Mouse (Mus musculus): Measurements from ENCODE around the gene Mfap1a. TPM values are rescaled to one million over a fixed set of nuclear protein-coding genes. Genes with fewer than 3 reads are reported as not detected.

Mfap1a gene
- total RNA-seq, 2 experiments from 2014 or later = 25.2 to 33.5 TPM

DNA sequence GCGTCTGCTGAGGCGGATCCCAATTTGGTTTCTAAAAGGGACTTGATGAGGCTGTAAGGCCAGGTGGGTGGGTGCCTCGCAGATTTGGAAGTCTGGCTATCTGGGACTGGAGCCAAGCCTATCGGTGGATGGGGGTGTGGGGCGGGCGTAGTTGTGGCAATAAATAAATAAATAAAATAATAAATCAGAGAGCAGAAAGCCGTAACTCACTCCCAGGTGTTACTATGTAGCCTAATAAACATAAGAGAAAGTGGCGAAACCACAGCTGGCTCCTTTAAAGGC is 63.5 kb downstream of the Mfap1a start:
- ATAC-seq (replicated peaks; ENCODE audit: poor library complexity) = peak; percentile 28

GRCm38 (mm10) chr2:121442259-121443067 is 64.0 kb downstream of the Mfap1a start:
- peak; percentile 89 for ATAC-seq (replicated peaks; ENCODE audit: poor library complexity)

Other genes starting within 250 kb of the Mfap1a start
- gene Trp53bp1, start 235.3 kb downstream of the Mfap1a start, total RNA-seq (2015) = 17.9 and 21.5 TPM in 2 replicates
- 35.9 and 36.2 TPM in 2 replicates for gene Trp53bp1, start 235.3 kb downstream of the Mfap1a start, total RNA-seq (2017)
- 0.10 TPM in 1 of 2 replicates, not detected in the other for gene Map1a, start 217.1 kb downstream of the Mfap1a start, total RNA-seq (2015)
- not detected in 2 replicates for gene Map1a, start 217.1 kb downstream of the Mfap1a start, total RNA-seq (2017)
- 4.5 and 4.6 TPM in 2 replicates for gene Ppip5k1, start 151.3 kb downstream of the Mfap1a start, total RNA-seq (2015)
- gene Ppip5k1, start 151.3 kb downstream of the Mfap1a start, total RNA-seq (2017) = 8.3 and 11.3 TPM in 2 replicates
- gene Ckmt1, start 149.0 kb downstream of the Mfap1a start, total RNA-seq (2015) = not detected in 2 replicates
- not detected in 2 replicates for gene Ckmt1, start 149.0 kb downstream of the Mfap1a start, total RNA-seq (2017)
- gene Strc, start 119.5 kb downstream of the Mfap1a start, total RNA-seq (2015) = not detected in 2 replicates
- not detected in 2 replicates for gene Strc, start 119.5 kb downstream of the Mfap1a start, total RNA-seq (2017)
- gene Pdia3, start 92.9 kb downstream of the Mfap1a start, total RNA-seq (2015) = 499 and 555 TPM in 2 replicates
- gene Pdia3, start 92.9 kb downstream of the Mfap1a start, total RNA-seq (2017) = 404 and 432 TPM in 2 replicates
- 1.2 and 2.1 TPM in 2 replicates for gene Catsper2, start 92.9 kb downstream of the Mfap1a start, total RNA-seq (2015)
- 0.62 and 1.8 TPM in 2 replicates for gene Catsper2, start 92.9 kb downstream of the Mfap1a start, total RNA-seq (2017)
- gene Ell3, start 62.4 kb downstream of the Mfap1a start, total RNA-seq (2015) = 0.39 and 0.42 TPM in 2 replicates
- not detected in 2 replicates for gene Ell3, start 62.4 kb downstream of the Mfap1a start, total RNA-seq (2017)
- 273 and 317 TPM in 2 replicates for gene Serf2, start 57.5 kb downstream of the Mfap1a start, total RNA-seq (2015)
- 230 and 255 TPM in 2 replicates for gene Serf2, start 57.5 kb downstream of the Mfap1a start, total RNA-seq (2017)
- gene Hypk, start 53.4 kb downstream of the Mfap1a start, total RNA-seq (2015) = 102 and 117 TPM in 2 replicates
- gene Hypk, start 53.4 kb downstream of the Mfap1a start, total RNA-seq (2017) = 106 and 130 TPM in 2 replicates
- not detected in 2 replicates for gene Serinc4, start 49.9 kb downstream of the Mfap1a start, total RNA-seq (2015)
- gene Serinc4, start 49.9 kb downstream of the Mfap1a start, total RNA-seq (2017) = 0.74 and 1.5 TPM in 2 replicates
- gene Mfap1b, start 32.6 kb downstream of the Mfap1a start, total RNA-seq (2015) = 34.8 and 37.2 TPM in 2 replicates
- gene Mfap1b, start 32.6 kb downstream of the Mfap1a start, total RNA-seq (2017) = 39.6 and 51.1 TPM in 2 replicates
- 38.0 and 40.1 TPM in 2 replicates for gene Wdr76, start 58 bp upstream of the Mfap1a start, total RNA-seq (2015)
- gene Wdr76, start 58 bp upstream of the Mfap1a start, total RNA-seq (2017) = 38.9 and 39.1 TPM in 2 replicates

Data from megakaryocyte progenitor cell, adult 5-6 weeks (primary cell).